Mouse (Mus musculus): Measurements from ENCODE around the gene Bicd2. TPM values are rescaled to one million over a fixed set of nuclear protein-coding genes. Genes with fewer than 3 reads are reported as not detected.

Gene Bicd2
- polyA plus RNA-seq, 1 experiment = 22.5 TPM

DNA sequence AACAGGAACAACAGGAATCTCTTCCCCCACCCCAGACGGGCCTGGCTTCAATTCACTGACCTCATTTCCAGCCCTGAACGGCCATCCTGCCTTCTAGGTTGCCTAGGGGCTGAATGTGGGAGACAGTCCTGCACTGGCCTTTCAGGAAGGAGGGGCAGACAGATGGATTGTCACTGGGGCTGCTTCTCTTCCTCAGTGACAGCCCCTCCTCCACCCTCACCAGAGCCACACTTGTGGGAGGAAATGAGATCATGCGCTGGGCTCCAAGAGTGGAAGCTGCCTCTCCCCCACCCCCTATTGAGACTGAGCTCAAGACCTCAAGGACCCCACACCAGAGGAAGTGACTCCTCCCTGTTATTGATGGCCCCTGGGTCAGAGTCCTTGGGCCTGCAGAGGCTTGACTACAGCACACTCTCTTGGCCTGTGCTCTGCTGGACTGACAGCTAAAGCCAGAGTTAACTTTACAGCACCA lies 30.1 kb downstream of the Bicd2 start:
- H3K9me3 ChIP-seq = no peaks in the 10 kb centered on the region
- peaks cover 100% of the 10 kb centered on the region for H3K4me1 ChIP-seq
- peak overlapping the region; percentile 79 for H3K4me3 ChIP-seq (replicated peaks)
- no peaks in the 10 kb centered on the region for H3K27me3 ChIP-seq (replicated peaks)
- no peak for TF ChIP-seq GATA1 (IDR thresholded peaks at IDR 0.05; ENCODE audit: borderline replicate concordance, low read length)
- no peak for TF ChIP-seq FLI1 (IDR thresholded peaks at IDR 0.05; ENCODE audit: low read length)
- peaks cover 90% of the 10 kb centered on the region for H3K36me3 ChIP-seq (replicated peaks; ENCODE audit: low read length)

DNA sequence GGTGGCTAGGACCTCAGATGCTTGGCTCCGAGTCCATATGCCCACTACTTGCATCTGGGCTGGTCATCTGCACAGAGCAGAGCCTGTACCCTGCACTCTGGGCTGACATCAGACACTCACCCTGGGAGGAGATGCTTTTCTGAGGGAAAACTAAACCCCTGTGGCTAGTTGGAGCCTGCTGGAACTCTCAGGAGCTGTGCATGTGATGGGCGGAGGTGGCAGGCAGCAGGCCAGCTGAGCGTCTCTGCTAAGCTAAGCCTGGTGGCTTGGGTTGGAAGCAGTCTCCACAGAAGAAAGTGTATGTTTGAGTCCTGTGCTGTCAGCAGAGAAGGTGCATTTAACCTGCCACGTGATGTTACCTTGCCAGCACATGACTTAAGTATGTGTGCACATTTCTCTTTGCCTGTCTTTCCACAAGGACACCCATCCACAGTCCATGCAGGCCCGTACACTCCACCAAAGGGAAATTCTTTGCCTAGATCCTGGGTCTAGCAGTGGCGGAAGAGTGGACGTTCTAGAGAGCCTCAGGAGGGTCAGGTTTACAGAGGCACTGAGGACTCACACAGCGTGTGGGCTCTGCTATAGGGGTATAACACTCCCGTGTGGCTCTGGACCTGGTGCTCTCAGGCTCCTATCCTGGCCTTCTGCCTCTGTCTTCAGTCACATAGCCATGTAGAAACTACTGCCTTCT lies 31.1 kb downstream of the Bicd2 start:
- Histone ChIP-seq H3K4me3 (replicated peaks) (peak overlapping the region; percentile 79), H3K4me1 (peaks cover 93% of the 10 kb centered on the region), H3K27me3 (replicated peaks) (no peaks in the 10 kb centered on the region), H3K36me3 (replicated peaks; ENCODE audit: low read length) (peaks cover 92% of the 10 kb centered on the region), H3K9me3 (no peaks in the 10 kb centered on the region)
- no peak for TF ChIP-seq FLI1 (IDR thresholded peaks at IDR 0.05; ENCODE audit: low read length)
- TF ChIP-seq GATA1 (IDR thresholded peaks at IDR 0.05; ENCODE audit: borderline replicate concordance, low read length) = no peak

GRCm38 (mm10) chr13:49374304-49374703 lies 32.9 kb downstream of the Bicd2 start:
- peaks cover 93% of the 10 kb centered on the region for H3K4me1 ChIP-seq
- no peaks in the 10 kb centered on the region for H3K9me3 ChIP-seq
- H3K36me3 ChIP-seq (replicated peaks; ENCODE audit: low read length) = peaks cover 92% of the 10 kb centered on the region
- H3K27me3 ChIP-seq (replicated peaks) = no peaks in the 10 kb centered on the region
- H3K4me3 ChIP-seq (replicated peaks) = peak overlapping the region; percentile 4
- TF ChIP-seq FLI1 (IDR thresholded peaks at IDR 0.05; ENCODE audit: low read length) = no peak
- no peak for TF ChIP-seq GATA1 (IDR thresholded peaks at IDR 0.05; ENCODE audit: borderline replicate concordance, low read length)

- peaks cover 92% of the 10 kb centered on the region for H3K36me3 ChIP-seq (replicated peaks; ENCODE audit: low read length)
- H3K9me3 ChIP-seq = no peaks in the 10 kb centered on the region
- peak overlapping the region; percentile 4 for H3K4me3 ChIP-seq (replicated peaks)
- peaks cover 93% of the 10 kb centered on the region for H3K4me1 ChIP-seq
- no peaks in the 10 kb centered on the region for H3K27me3 ChIP-seq (replicated peaks)
- no peak for TF ChIP-seq FLI1 (IDR thresholded peaks at IDR 0.05; ENCODE audit: low read length)
- no peak for TF ChIP-seq GATA1 (IDR thresholded peaks at IDR 0.05; ENCODE audit: borderline replicate concordance, low read length)
Measured at GRCm38 (mm10) chr13:49374730-49375129, 33.3 kb downstream of the Bicd2 start.

DNA sequence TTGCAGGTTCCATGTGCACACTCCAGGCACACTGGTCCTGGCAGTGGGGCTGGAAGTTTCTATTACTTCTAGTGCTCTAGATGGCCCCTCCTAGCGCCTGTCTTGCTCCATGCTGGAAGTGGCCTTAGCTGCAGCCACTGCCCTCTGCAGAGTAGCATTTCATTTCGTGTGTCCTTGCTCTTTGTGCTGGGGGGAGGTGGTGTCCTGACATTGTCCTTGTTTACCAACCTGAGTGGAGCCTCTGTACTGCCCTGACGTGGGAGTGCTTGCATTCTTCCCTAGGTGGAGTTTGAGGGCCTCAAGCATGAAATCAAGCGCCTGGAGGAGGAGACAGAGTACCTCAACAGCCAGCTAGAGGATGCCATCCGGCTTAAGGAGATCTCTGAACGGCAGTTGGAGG lies 36.2 kb downstream of the Bicd2 start:
- no peak for TF ChIP-seq GATA1 (IDR thresholded peaks at IDR 0.05; ENCODE audit: borderline replicate concordance, low read length)
- no peak for TF ChIP-seq FLI1 (IDR thresholded peaks at IDR 0.05; ENCODE audit: low read length)
- Histone ChIP-seq H3K4me1 (peaks cover 82% of the 10 kb centered on the region), H3K36me3 (replicated peaks; ENCODE audit: low read length) (peaks cover 98% of the 10 kb centered on the region), H3K27me3 (replicated peaks) (no peaks in the 10 kb centered on the region), H3K4me3 (replicated peaks) (no peak overlapping the region), H3K9me3 (no peaks in the 10 kb centered on the region)

- Histone ChIP-seq H3K9me3 (no peaks in the 10 kb centered on the region), H3K36me3 (replicated peaks; ENCODE audit: low read length) (peaks cover 100% of the 10 kb centered on the region), H3K27me3 (replicated peaks) (no peaks in the 10 kb centered on the region), H3K4me1 (peaks cover 79% of the 10 kb centered on the region), H3K4me3 (replicated peaks) (no peak overlapping the region)
- TF ChIP-seq GATA1 (IDR thresholded peaks at IDR 0.05; ENCODE audit: borderline replicate concordance, low read length) = no peak
- TF ChIP-seq FLI1 (IDR thresholded peaks at IDR 0.05; ENCODE audit: low read length) = no peak
Measured at GRCm38 (mm10) chr13:49379301-49379700, 37.9 kb downstream of the Bicd2 start.

- Histone ChIP-seq H3K4me1 (peaks cover 75% of the 10 kb centered on the region), H3K27me3 (replicated peaks) (no peaks in the 10 kb centered on the region), H3K9me3 (no peaks in the 10 kb centered on the region), H3K4me3 (replicated peaks) (peak overlapping the region; percentile 38), H3K36me3 (replicated peaks; ENCODE audit: low read length) (peaks cover 100% of the 10 kb centered on the region)
- TF ChIP-seq FLI1 (IDR thresholded peaks at IDR 0.05; ENCODE audit: low read length) = no peak
- TF ChIP-seq GATA1 (IDR thresholded peaks at IDR 0.05; ENCODE audit: borderline replicate concordance, low read length) = no peak
Measured at GRCm38 (mm10) chr13:49381230-49381629, 39.8 kb downstream of the Bicd2 start.

GRCm38 (mm10) chr13:49382997-49383396 lies 41.6 kb downstream of the Bicd2 start:
- TF ChIP-seq GATA1 (IDR thresholded peaks at IDR 0.05; ENCODE audit: borderline replicate concordance, low read length) (no peak), FLI1 (IDR thresholded peaks at IDR 0.05; ENCODE audit: low read length) (no peak)
- Histone ChIP-seq H3K27me3 (replicated peaks) (no peaks in the 10 kb centered on the region), H3K9me3 (no peaks in the 10 kb centered on the region), H3K4me3 (replicated peaks) (no peak overlapping the region), H3K36me3 (replicated peaks; ENCODE audit: low read length) (peaks cover 94% of the 10 kb centered on the region), H3K4me1 (peaks cover 64% of the 10 kb centered on the region)

DNA sequence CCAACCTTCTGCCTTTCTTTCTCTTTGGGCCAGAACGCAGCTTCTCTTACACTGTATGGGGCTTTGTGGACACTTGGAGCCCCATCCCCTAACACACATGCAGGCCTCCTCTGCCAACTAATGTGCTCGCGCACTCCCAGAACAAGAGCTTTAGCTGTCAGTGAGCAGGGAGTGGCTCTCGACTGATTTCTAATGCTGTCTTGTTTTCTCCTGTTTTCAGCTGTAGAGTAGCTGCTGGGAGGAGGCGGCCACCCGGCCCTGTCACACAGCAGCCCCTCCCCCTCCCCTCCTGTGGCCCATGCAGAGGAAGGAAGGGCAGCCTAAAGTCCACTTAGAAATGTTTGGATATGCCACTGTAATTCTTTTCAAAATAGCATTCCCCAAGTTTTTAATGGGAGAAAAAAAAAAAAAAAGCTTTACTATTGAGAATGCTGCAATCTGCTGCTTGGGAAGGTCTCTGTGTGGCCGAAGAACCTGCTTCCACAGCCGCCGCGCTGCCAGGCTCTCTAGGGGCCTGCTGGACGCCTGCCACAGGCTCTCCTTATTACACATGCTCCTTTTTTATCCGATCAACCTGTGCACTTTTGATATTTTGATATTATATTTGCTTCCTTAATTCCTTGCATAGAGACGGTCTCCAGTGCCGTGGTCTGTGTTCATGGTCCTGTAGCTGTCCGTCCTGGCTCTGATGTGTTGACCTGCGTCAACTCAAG lies 43.5 kb downstream of the Bicd2 start:
- H3K4me3 ChIP-seq (replicated peaks) = no peak overlapping the region
- no peaks in the 10 kb centered on the region for H3K27me3 ChIP-seq (replicated peaks)
- TF ChIP-seq FLI1 (IDR thresholded peaks at IDR 0.05; ENCODE audit: low read length) (no peak), GATA1 (IDR thresholded peaks at IDR 0.05; ENCODE audit: borderline replicate concordance, low read length) (no peak)
- H3K36me3 ChIP-seq (replicated peaks; ENCODE audit: low read length) = peaks cover 90% of the 10 kb centered on the region
- peaks cover 51% of the 10 kb centered on the region for H3K4me1 ChIP-seq
- H3K9me3 ChIP-seq = no peaks in the 10 kb centered on the region

- Histone ChIP-seq H3K4me3 (replicated peaks) (no peak overlapping the region), H3K4me1 (peaks cover 68% of the 10 kb centered on the region), H3K9me3 (no peaks in the 10 kb centered on the region), H3K36me3 (replicated peaks; ENCODE audit: low read length) (peaks cover 60% of the 10 kb centered on the region), H3K27me3 (replicated peaks) (no peaks in the 10 kb centered on the region)
- no peak for TF ChIP-seq FLI1 (IDR thresholded peaks at IDR 0.05; ENCODE audit: low read length)
Measured at GRCm38 (mm10) chr13:49391374-49391773, 50.0 kb downstream of the Bicd2 start.

Data from megakaryocyte, embryonic 14.5 days (primary cell).